Mouse (Mus musculus): ENCODE data around the gene Med27. TPM values are rescaled to one million over a fixed set of nuclear protein-coding genes. Genes with fewer than 3 reads are reported as not detected.

Gene Med27
- polyA plus RNA-seq, 1 experiment from 2014 or later: 53.7 TPM

DNA sequence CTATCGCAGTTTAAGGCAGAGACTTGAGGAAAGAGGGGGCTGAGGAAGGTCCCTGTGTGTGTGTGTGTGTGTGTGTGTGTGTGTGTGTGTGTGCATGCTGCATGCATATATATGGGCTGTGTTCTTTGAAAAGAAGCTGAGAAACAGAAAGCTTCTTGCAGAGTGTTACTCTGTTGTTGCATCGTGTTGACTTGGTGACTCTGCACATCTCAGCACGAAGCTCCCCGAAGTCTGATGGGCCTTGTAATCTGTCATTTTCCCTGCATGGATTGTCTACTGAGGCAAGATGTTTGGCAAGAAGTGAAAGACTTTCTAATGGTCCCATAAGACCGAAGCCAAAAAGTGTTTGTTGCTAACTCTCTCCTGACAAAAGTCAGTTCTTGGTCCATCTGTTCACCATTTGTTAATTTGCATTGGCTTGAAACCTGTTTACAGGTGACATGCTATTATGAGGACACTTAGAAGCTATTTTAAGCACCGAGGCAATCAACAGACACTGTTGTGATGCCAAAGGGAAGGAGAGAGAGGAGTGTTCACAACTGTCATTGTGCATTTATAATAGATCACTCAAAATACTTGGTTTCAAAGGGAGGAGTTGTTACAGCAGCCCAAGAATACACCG is 68.3 kb downstream of the Med27 start:
- no peak for ATAC-seq (ENCODE audit: insufficient number of reproducible peaks, insufficient read depth, low FRiP score, low TSS enrichment)
- Histone ChIP-seq H3K4me3 (no peak overlapping the region), H3K4me1 (0 out of 2 replicates have a peak, but pooled peaks cover 6% of the 10 kb centered on the region), H3K9ac (no peak overlapping the region), H3K9me3 (no peaks in the 10 kb centered on the region), H3K27me3 (no peaks in the 10 kb centered on the region), H3K36me3 (no peaks in the 10 kb centered on the region), H3K27ac (no peak overlapping the region), H3K4me2 (replicated peaks) (no peak overlapping the region)
- WGBS: 84% methylated on average over 7 of the region's 7 CpGs

DNA sequence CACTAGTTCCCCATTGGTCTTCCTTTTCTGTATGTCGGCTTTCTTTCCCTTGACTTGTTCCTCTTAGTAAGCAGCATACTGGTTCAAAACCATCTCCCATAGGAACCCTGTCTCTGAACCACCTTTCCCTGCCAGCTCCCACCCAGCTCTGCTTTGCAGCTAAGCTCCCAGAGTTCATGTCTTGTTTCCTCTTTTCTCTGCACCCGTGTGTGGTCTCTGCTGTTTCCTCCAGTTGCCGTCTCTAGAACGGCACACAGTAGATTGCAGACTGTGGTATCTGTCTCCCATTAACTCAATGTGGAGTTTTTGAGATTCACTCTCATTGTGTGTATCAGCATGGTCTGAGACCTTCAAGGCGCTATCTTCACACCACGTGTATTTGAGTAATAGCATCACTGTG is 71.9 kb downstream of the Med27 start:
- Histone ChIP-seq H3K27me3 (no peaks in the 10 kb centered on the region), H3K27ac (no peak overlapping the region), H3K9ac (no peak overlapping the region), H3K4me1 (0 out of 2 replicates have a peak, but pooled peaks cover 6% of the 10 kb centered on the region), H3K36me3 (no peaks in the 10 kb centered on the region), H3K4me3 (no peak overlapping the region), H3K9me3 (no peaks in the 10 kb centered on the region), H3K4me2 (replicated peaks) (no peak overlapping the region)
- ATAC-seq (ENCODE audit: insufficient number of reproducible peaks, insufficient read depth, low FRiP score, low TSS enrichment): no peak
- 71% methylated on average over 6 of the region's 6 CpGs for WGBS

DNA sequence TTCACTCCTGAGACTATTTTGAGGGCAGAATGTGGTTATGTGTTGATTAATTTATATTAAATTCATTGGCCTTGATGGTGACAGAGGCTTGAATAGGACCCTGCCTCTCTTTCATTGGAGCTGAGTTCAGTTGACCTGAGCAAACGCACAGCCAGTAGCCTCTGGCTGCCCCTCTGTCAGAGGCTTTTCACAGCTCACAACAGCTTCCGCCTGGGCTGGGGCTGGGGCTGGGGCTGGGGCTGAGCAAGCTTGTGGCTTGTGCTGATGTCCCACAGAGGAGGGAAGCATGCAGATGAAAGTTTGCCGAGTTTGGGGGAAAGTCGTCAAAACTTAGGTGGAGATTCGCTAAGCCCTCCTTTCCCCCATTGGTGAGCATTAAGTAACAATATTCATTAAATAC is 72.8 kb downstream of the Med27 start:
- H3K27ac ChIP-seq: no peak overlapping the region
- H3K27me3 ChIP-seq: no peaks in the 10 kb centered on the region
- H3K9me3 ChIP-seq: no peaks in the 10 kb centered on the region
- no peak overlapping the region for H3K4me2 ChIP-seq (replicated peaks)
- 0 out of 2 replicates have a peak, but pooled peaks cover 6% of the 10 kb centered on the region for H3K4me1 ChIP-seq
- no peak overlapping the region for H3K9ac ChIP-seq
- no peak overlapping the region for H3K4me3 ChIP-seq
- ATAC-seq (ENCODE audit: insufficient number of reproducible peaks, insufficient read depth, low FRiP score, low TSS enrichment): no peak
- WGBS: 29% methylated on average over 5 of the region's 5 CpGs
- H3K36me3 ChIP-seq: no peaks in the 10 kb centered on the region

GRCm38 (mm10) chr2:29419946-29420345 is 73.3 kb downstream of the Med27 start:
- Histone ChIP-seq H3K4me2 (replicated peaks) (no peak overlapping the region), H3K27ac (no peak overlapping the region), H3K9me3 (no peaks in the 10 kb centered on the region), H3K27me3 (no peaks in the 10 kb centered on the region), H3K4me3 (no peak overlapping the region), H3K4me1 (0 out of 2 replicates have a peak, but pooled peaks cover 6% of the 10 kb centered on the region), H3K36me3 (no peaks in the 10 kb centered on the region), H3K9ac (no peak overlapping the region)
- no peak for ATAC-seq (ENCODE audit: insufficient number of reproducible peaks, insufficient read depth, low FRiP score, low TSS enrichment)
- WGBS: 42% methylated on average over 5 of the region's 5 CpGs

DNA sequence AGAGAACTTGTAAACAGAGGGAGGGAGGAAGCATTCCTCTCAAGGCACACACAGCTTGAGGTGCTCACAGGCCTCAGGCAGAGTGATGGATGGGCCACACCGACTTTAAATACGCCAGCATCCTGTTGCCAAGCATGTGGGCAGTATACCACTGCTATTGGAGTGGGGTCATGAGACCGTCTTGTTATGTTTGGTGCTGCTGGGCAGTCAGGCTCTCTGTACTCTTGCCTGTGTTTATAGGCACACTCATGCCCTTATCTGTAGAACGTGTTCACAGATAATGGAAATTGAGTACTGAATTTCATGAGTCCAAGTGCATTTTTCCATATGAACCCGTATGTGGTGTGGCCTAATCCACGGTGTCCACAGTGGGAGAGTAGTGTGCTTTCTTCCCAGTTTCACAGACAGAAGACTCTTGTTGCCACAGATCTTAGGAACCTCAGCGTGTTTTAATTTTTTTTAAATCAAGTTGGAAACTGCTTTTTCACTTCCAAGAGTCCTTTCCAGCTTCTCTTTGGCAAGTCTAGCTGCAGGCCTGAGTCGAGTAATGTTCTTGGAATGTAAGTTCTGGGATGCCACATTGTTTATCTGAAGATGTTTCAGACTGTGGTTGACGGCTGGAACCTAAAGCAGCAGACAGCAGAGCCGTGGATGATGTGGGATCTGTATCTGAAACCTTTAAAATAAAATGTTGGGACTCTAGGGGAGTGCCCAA is 75.7 kb downstream of the Med27 start:
- Histone ChIP-seq H3K27me3 (no peaks in the 10 kb centered on the region), H3K9ac (no peak overlapping the region), H3K4me3 (no peak overlapping the region), H3K4me2 (replicated peaks) (no peak overlapping the region), H3K4me1 (0 out of 2 replicates have a peak, but pooled peaks cover 6% of the 10 kb centered on the region), H3K36me3 (no peaks in the 10 kb centered on the region), H3K27ac (no peak overlapping the region), H3K9me3 (no peaks in the 10 kb centered on the region)
- 82% methylated on average over 10 of the region's 10 CpGs for WGBS
- ATAC-seq (ENCODE audit: insufficient number of reproducible peaks, insufficient read depth, low FRiP score, low TSS enrichment): no peak

GRCm38 (mm10) chr2:29423059-29423458 is 76.4 kb downstream of the Med27 start:
- WGBS: 83% methylated on average over 3 of the region's 3 CpGs

GRCm38 (mm10) chr2:29425386-29425785 is 78.8 kb downstream of the Med27 start:
- no peak overlapping the region for H3K9ac ChIP-seq
- no peak overlapping the region for H3K4me2 ChIP-seq (replicated peaks)
- H3K27me3 ChIP-seq: no peaks in the 10 kb centered on the region
- H3K9me3 ChIP-seq: no peaks in the 10 kb centered on the region
- ATAC-seq (ENCODE audit: insufficient number of reproducible peaks, insufficient read depth, low FRiP score, low TSS enrichment): no peak
- H3K4me3 ChIP-seq: no peak overlapping the region
- H3K4me1 ChIP-seq: no peaks in the 10 kb centered on the region
- 77% methylated on average over 2 of the region's 2 CpGs for WGBS
- no peak overlapping the region for H3K27ac ChIP-seq
- H3K36me3 ChIP-seq: no peaks in the 10 kb centered on the region

More at GRCm38 (mm10) chr2:29423059-29423458, 76.4 kb downstream of the Med27 start:
- no peaks in the 10 kb centered on the region for H3K36me3 ChIP-seq
- no peak overlapping the region for H3K4me2 ChIP-seq (replicated peaks)
- no peaks in the 10 kb centered on the region for H3K9me3 ChIP-seq
- H3K27me3 ChIP-seq: no peaks in the 10 kb centered on the region
- H3K9ac ChIP-seq: no peak overlapping the region
- no peak overlapping the region for H3K4me3 ChIP-seq
- H3K4me1 ChIP-seq: 0 out of 2 replicates have a peak, but pooled peaks cover 6% of the 10 kb centered on the region
- no peak for ATAC-seq (ENCODE audit: insufficient number of reproducible peaks, insufficient read depth, low FRiP score, low TSS enrichment)
- H3K27ac ChIP-seq: no peak overlapping the region

- Histone ChIP-seq H3K4me1 (no peaks in the 10 kb centered on the region), H3K9me3 (no peaks in the 10 kb centered on the region), H3K9ac (no peak overlapping the region), H3K27me3 (no peaks in the 10 kb centered on the region), H3K27ac (no peak overlapping the region), H3K36me3 (no peaks in the 10 kb centered on the region), H3K4me3 (no peak overlapping the region), H3K4me2 (replicated peaks) (no peak overlapping the region)
- WGBS: 90% methylated on average over 3 of the region's 3 CpGs
- no peak for ATAC-seq (ENCODE audit: insufficient number of reproducible peaks, insufficient read depth, low FRiP score, low TSS enrichment)
Observed at GRCm38 (mm10) chr2:29426684-29427083, 80.1 kb downstream of the Med27 start.

GRCm38 (mm10) chr2:29432565-29432964 is 85.9 kb downstream of the Med27 start:
- H3K36me3 ChIP-seq: no peaks in the 10 kb centered on the region
- no peaks in the 10 kb centered on the region for H3K4me1 ChIP-seq
- 77% methylated on average over 5 of the region's 5 CpGs for WGBS
- H3K4me2 ChIP-seq (replicated peaks): no peak overlapping the region
- no peak overlapping the region for H3K27ac ChIP-seq
- H3K4me3 ChIP-seq: no peak overlapping the region
- H3K9me3 ChIP-seq: no peaks in the 10 kb centered on the region
- no peaks in the 10 kb centered on the region for H3K27me3 ChIP-seq
- no peak for ATAC-seq (ENCODE audit: insufficient number of reproducible peaks, insufficient read depth, low FRiP score, low TSS enrichment)
- H3K9ac ChIP-seq: no peak overlapping the region

GRCm38 (mm10) chr2:29436376-29436775 is 89.8 kb downstream of the Med27 start:
- Histone ChIP-seq H3K9ac (no peak overlapping the region), H3K27ac (no peak overlapping the region), H3K4me1 (peaks cover 4% of the 10 kb centered on the region; the same call in 1 of the 2 replicates), H3K27me3 (no peaks in the 10 kb centered on the region), H3K9me3 (no peaks in the 10 kb centered on the region), H3K4me2 (replicated peaks) (no peak overlapping the region), H3K4me3 (no peak overlapping the region), H3K36me3 (no peaks in the 10 kb centered on the region)
- ATAC-seq (ENCODE audit: insufficient number of reproducible peaks, insufficient read depth, low FRiP score, low TSS enrichment): no peak
- 87% methylated on average over 6 of the region's 6 CpGs for WGBS

DNA sequence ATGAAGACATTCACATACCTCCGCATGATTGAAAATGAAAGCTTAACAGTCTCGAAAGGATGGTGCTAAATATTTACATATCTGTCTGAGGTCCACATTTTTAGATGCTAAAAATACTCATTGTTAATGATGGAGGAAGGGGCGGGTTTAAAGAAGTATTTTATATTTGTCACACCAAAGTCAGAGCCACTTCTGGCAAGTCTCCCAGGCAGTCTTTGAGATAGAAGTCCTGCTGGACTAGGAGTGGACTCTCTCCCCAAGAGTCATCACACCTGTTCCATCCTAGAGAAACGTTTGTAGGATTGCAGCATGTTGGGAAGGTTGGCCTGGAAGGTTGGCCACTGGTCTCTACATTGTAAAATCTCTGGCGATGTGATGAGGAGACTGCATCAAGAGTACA is 90.5 kb downstream of the Med27 start:
- WGBS: 85% methylated on average over 5 of the region's 5 CpGs
- H3K9me3 ChIP-seq: no peaks in the 10 kb centered on the region
- H3K27me3 ChIP-seq: no peaks in the 10 kb centered on the region
- no peak for ATAC-seq (ENCODE audit: insufficient number of reproducible peaks, insufficient read depth, low FRiP score, low TSS enrichment)
- H3K4me2 ChIP-seq (replicated peaks): no peak overlapping the region
- H3K36me3 ChIP-seq: no peaks in the 10 kb centered on the region
- H3K4me3 ChIP-seq: no peak overlapping the region
- H3K27ac ChIP-seq: no peak overlapping the region
- no peak overlapping the region for H3K9ac ChIP-seq
- H3K4me1 ChIP-seq: peaks cover 4% of the 10 kb centered on the region; the same call in 1 of the 2 replicates

DNA sequence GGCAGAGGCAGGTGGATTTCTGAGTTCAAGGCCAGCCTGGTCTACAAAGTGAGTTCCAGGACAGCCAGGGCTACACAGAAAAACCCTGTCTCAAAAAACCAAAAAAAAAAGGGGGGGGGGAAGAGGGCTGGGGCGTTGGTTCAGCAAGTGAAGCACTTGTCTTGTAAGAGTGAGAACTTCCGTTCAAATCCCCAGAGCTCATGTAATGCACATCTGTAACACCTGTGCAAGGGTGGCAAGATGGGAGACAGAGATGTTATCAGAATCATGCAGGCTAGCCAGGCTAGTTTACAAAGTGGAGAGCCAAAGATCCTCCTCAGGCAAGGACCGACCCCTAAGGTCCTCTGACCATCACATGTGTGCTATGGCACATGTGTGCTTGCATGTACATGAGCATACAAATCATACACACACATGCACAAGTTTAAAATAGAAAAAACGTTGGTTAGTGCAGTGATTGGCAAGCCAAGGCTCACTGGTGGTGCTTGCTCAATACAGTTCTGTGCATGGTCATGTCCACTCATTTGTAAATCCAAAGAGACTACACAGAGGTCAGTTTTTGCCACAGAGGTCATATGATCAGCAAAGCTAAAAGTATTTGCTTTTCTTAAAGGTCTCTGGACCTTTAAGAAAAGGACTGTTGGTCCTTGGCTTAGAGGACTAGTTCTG is 91.4 kb downstream of the Med27 start:
- no peak overlapping the region for H3K4me2 ChIP-seq (replicated peaks)
- 90% methylated on average over 4 of the region's 4 CpGs for WGBS
- H3K9ac ChIP-seq: no peak overlapping the region
- H3K4me1 ChIP-seq: peaks cover 4% of the 10 kb centered on the region; the same call in 1 of the 2 replicates
- H3K4me3 ChIP-seq: no peak overlapping the region
- H3K9me3 ChIP-seq: no peaks in the 10 kb centered on the region
- H3K27ac ChIP-seq: no peak overlapping the region
- no peaks in the 10 kb centered on the region for H3K27me3 ChIP-seq
- ATAC-seq (ENCODE audit: insufficient number of reproducible peaks, insufficient read depth, low FRiP score, low TSS enrichment): no peak
- H3K36me3 ChIP-seq: no peaks in the 10 kb centered on the region
